Mouse (Mus musculus): Measurements from ENCODE around the gene Zscan4c.
"Not testable (repeated sequence)": the region's sequence is repeated elsewhere in the genome, so short reads cannot be mapped to it uniquely, and the experiment has no call there.

Zscan4c gene

GRCm38 (mm10) chr7:11005445-11005844 lies at the start of gene Zscan4c:
Gene Zscan4c (plus strand): TSS chr7:11005745.
- not testable (repeated sequence) for DNase-seq (ENCODE audit: low spot score in 2 of 2)

All from cerebellum, postnatal 4 days (tissue).